Comparison of ENCODE assay signal across 8 mouse cellular contexts in genomic region chr14:78536281-78537165, GRCm38 (mm10). TPM values are rescaled to one million over a fixed set of nuclear protein-coding genes. Genes with fewer than 3 reads are reported as not detected.
DNase-seq lines count a peak whose midpoint lies in the region; ATAC-seq lines count a peak whose summit lies in the region.

Akap11 (minus strand) TSS chr14:78536808.

- peak; percentile 94 for DNase-seq in ZHBTc4 (ENCODE audit: low read depth, low spot score)
- peak; percentile 87 to 93 for DNase-seq in gastrocnemius, adult 8-10 months (ENCODE audit: low spot score in 2 of 2)
- peak; percentile 76 for DNase-seq in hindlimb bud, embryonic 11.5 days (ENCODE audit: extremely low spot score, low read depth, low spot score)
- DNase-seq in left cerebral cortex, adult 9 months (ENCODE audit: low spot score in 2 of 2) = peak; percentile 96 to 97
- peak; percentile 94 for DNase-seq in right cerebral cortex, postnatal 14 days
- peak; percentile 87 to 93 for DNase-seq in urinary bladder, postnatal 36 days (ENCODE audit: low spot score in 2 of 2)

- peak; percentile 93 for ATAC-seq in common myeloid progenitor, adult 5-6 weeks (replicated peaks; ENCODE audit: low read depth, poor library complexity, severe bottlenecking)
- peak; percentile 94 for ATAC-seq in megakaryocyte progenitor cell, adult 5-6 weeks (replicated peaks; ENCODE audit: poor library complexity)

RNA-seq across cellular contexts. Expression of gene Akap11, which starts in this region (rescaled TPM):
- 59.5 and 75.0 TPM in 2 replicates for total RNA-seq in common myeloid progenitor, adult 5-6 weeks (2017)
- 10 to 100 TPM; 19.6 to 29.4 (median 23.0) TPM for total RNA-seq in gastrocnemius, adult 8-10 months (2022)
- 40.7 and 40.8 TPM in 2 replicates for total RNA-seq in megakaryocyte progenitor cell, adult 5-6 weeks (2015)
- total RNA-seq in megakaryocyte progenitor cell, adult 5-6 weeks (2017) = 37.4 and 48.8 TPM in 2 replicates

Comparison
In these comparisons a context has a peak if more than half of its experiments do, and no peak if none do; other contexts are left out.
1. Peak in every context shown above with its lines: DNase-seq and ATAC-seq.